Mouse (Mus musculus): ENCODE data around the gene 1700028P14Rik. TPM values are rescaled to one million over a fixed set of nuclear protein-coding genes. Genes with fewer than 3 reads are reported as not detected.
"Not testable (repeated sequence)": the region's sequence is repeated elsewhere in the genome, so short reads cannot be mapped to it uniquely, and the experiment has no call there.

1700028P14Rik gene
- polyA plus RNA-seq, 1 experiment = not detected

GRCm38 (mm10) chr19:23688421-23688946 is 35.9 kb upstream of the 1700028P14Rik start:
- Histone ChIP-seq H3K36me3 (ENCODE audit: control insufficient read depth, insufficient read depth) (no peaks in the 10 kb centered on the region), H3ac (ENCODE audit: control insufficient read depth, insufficient read length) (no peak overlapping the region), H3K27me3 (ENCODE audit: control insufficient read depth, insufficient read depth, insufficient read length) (no peaks in the 10 kb centered on the region), H3K4me3 (peak overlapping the region; percentile 64), H3K79me2 (ENCODE audit: control insufficient read depth, insufficient read depth) (peaks cover 54% of the 10 kb centered on the region), H3K4me2 (ENCODE audit: low read depth) (peak overlapping the region; percentile 78)
- TF ChIP-seq MYOD1 (IDR thresholded peaks at IDR 0.05; ENCODE audit: control insufficient read depth in 1 of 3, insufficient read length in 2 of 3, low read depth in 2 of 3) = no peak
- no peak for TF ChIP-seq CEBPB (IDR thresholded peaks at IDR 0.05; ENCODE audit: insufficient read depth, poor library complexity, severe bottlenecking)
- TF ChIP-seq POLR2AphosphoS2 (IDR thresholded peaks at IDR 0.05; ENCODE audit: insufficient read length, low read depth) = no peak
- no peak for TF ChIP-seq TCF3 (IDR thresholded peaks at IDR 0.05; ENCODE audit: insufficient read length, low read depth)

- TF ChIP-seq TCF12 (IDR thresholded peaks at IDR 0.05; ENCODE audit: insufficient read depth, poor library complexity, severe bottlenecking) = no peak
- TF ChIP-seq REST (IDR thresholded peaks at IDR 0.05; ENCODE audit: insufficient read depth, insufficient read length) = no peak
- peak in 1 of 3 experiments; percentile 12 for TF ChIP-seq MYOD1 (IDR thresholded peaks at IDR 0.05; ENCODE audit: control insufficient read depth in 1 of 3, insufficient read length in 2 of 3, low read depth in 2 of 3)
- TF ChIP-seq POLR2AphosphoS2 (IDR thresholded peaks at IDR 0.05; ENCODE audit: insufficient read length, low read depth) = peak; percentile 87
- no peak for TF ChIP-seq SRF (IDR thresholded peaks at IDR 0.05; ENCODE audit: control insufficient read depth, insufficient read length, low read depth)
- peak; percentile 89 for TF ChIP-seq POLR2A (IDR thresholded peaks at IDR 0.05; ENCODE audit: insufficient read length, low read depth)
- peak within 1 kb of the TSS; percentile 64 for H3K4me3 ChIP-seq
- peak within 1 kb of the TSS; percentile 94 for H3ac ChIP-seq (ENCODE audit: control insufficient read depth, insufficient read length)
- no peaks in the 10 kb centered on the region for H3K27me3 ChIP-seq (ENCODE audit: control insufficient read depth, insufficient read depth, insufficient read length)
- H3K79me2 ChIP-seq (ENCODE audit: control insufficient read depth, insufficient read depth) = peaks cover 44% of the 10 kb centered on the region
- no peaks in the 10 kb centered on the region for H3K36me3 ChIP-seq (ENCODE audit: control insufficient read depth, insufficient read depth)
- H3K4me2 ChIP-seq (ENCODE audit: low read depth) = peak within 1 kb of the TSS; percentile 78
Measured at GRCm38 (mm10) chr19:23687296-23688021, 34.8 kb upstream of the 1700028P14Rik start, which contains the start of gene Ptar1. TSS of gene Ptar1 (plus strand) at chr19:23687429.

- peak overlapping the region; percentile 76 for H3K4me2 ChIP-seq (ENCODE audit: low read depth)
- peaks cover 40% of the 10 kb centered on the region for H3K79me2 ChIP-seq (ENCODE audit: control insufficient read depth, insufficient read depth)
- peak overlapping the region; percentile 94 for H3ac ChIP-seq (ENCODE audit: control insufficient read depth, insufficient read length)
- no peaks in the 10 kb centered on the region for H3K27me3 ChIP-seq (ENCODE audit: control insufficient read depth, insufficient read depth, insufficient read length)
- peak overlapping the region; percentile 64 for H3K4me3 ChIP-seq
- no peak for TF ChIP-seq USF1 (IDR thresholded peaks at IDR 0.05; ENCODE audit: low read depth)
- TF ChIP-seq MYOD1 (IDR thresholded peaks at IDR 0.05; ENCODE audit: control insufficient read depth in 1 of 3, insufficient read length in 2 of 3, low read depth in 2 of 3) = no peak
- TF ChIP-seq E2F4 (IDR thresholded peaks at IDR 0.05; ENCODE audit: insufficient read depth) = no peak
- TF ChIP-seq MAX (IDR thresholded peaks at IDR 0.05; ENCODE audit: low read depth) = no peak
- no peak for TF ChIP-seq SRF (IDR thresholded peaks at IDR 0.05; ENCODE audit: control insufficient read depth, insufficient read length, low read depth)
- TF ChIP-seq POLR2AphosphoS2 (IDR thresholded peaks at IDR 0.05; ENCODE audit: insufficient read length, low read depth) = no peak
- TF ChIP-seq TCF3 (IDR thresholded peaks at IDR 0.05; ENCODE audit: insufficient read length, low read depth) = no peak
- H3K36me3 ChIP-seq (ENCODE audit: control insufficient read depth, insufficient read depth) = no peaks in the 10 kb centered on the region
Measured at GRCm38 (mm10) chr19:23686962-23687295, 34.3 kb upstream of the 1700028P14Rik start.

GRCm38 (mm10) chr19:23675656-23676055 is 23.0 kb upstream of the 1700028P14Rik start:
- H3ac ChIP-seq (ENCODE audit: control insufficient read depth, insufficient read length) = not testable (repeated sequence)

GRCm38 (mm10) chr19:23673021-23673420 is 20.4 kb upstream of the 1700028P14Rik start:
- TF ChIP-seq TCF3 (IDR thresholded peaks at IDR 0.05; ENCODE audit: insufficient read length, low read depth) (no peak), USF1 (IDR thresholded peaks at IDR 0.05; ENCODE audit: low read depth) (no peak), MAX (IDR thresholded peaks at IDR 0.05; ENCODE audit: low read depth) (no peak), MYOD1 (IDR thresholded peaks at IDR 0.05; ENCODE audit: control insufficient read depth in 1 of 3, insufficient read length in 2 of 3, low read depth in 2 of 3) (no peak)
- no peak overlapping the region for H3K4me3 ChIP-seq
- no peak overlapping the region for H3ac ChIP-seq (ENCODE audit: control insufficient read depth, insufficient read length)
- no peaks in the 10 kb centered on the region for H3K79me2 ChIP-seq (ENCODE audit: control insufficient read depth, insufficient read depth)
- H3K27me3 ChIP-seq (ENCODE audit: control insufficient read depth, insufficient read depth, insufficient read length) = no peaks in the 10 kb centered on the region
- H3K36me3 ChIP-seq (ENCODE audit: control insufficient read depth, insufficient read depth) = no peaks in the 10 kb centered on the region
- no peak overlapping the region for H3K4me2 ChIP-seq (ENCODE audit: low read depth)

More at GRCm38 (mm10) chr19:23675656-23676055, 23.0 kb upstream of the 1700028P14Rik start:
- H3K4me2 ChIP-seq (ENCODE audit: low read depth); H3K27me3 ChIP-seq (ENCODE audit: control insufficient read depth, insufficient read depth, insufficient read length); H3K36me3 ChIP-seq (ENCODE audit: control insufficient read depth, insufficient read depth); H3K4me3 ChIP-seq; H3K79me2 ChIP-seq (ENCODE audit: control insufficient read depth, insufficient read depth): not testable (repeated sequence)

GRCm38 (mm10) chr19:23668142-23668655 is 15.6 kb upstream of the 1700028P14Rik start:
- Histone ChIP-seq H3K27me3 (ENCODE audit: control insufficient read depth, insufficient read depth, insufficient read length) (no peaks in the 10 kb centered on the region), H3K4me3 (no peak overlapping the region), H3ac (ENCODE audit: control insufficient read depth, insufficient read length) (no peak overlapping the region), H3K79me2 (ENCODE audit: control insufficient read depth, insufficient read depth) (no peaks in the 10 kb centered on the region), H3K36me3 (ENCODE audit: control insufficient read depth, insufficient read depth) (no peaks in the 10 kb centered on the region), H3K4me2 (ENCODE audit: low read depth) (no peak overlapping the region)
- TF ChIP-seq SRF (IDR thresholded peaks at IDR 0.05; ENCODE audit: control insufficient read depth, insufficient read length, low read depth) = no peak
- TF ChIP-seq MAX (IDR thresholded peaks at IDR 0.05; ENCODE audit: low read depth) = no peak
- TF ChIP-seq POLR2A (IDR thresholded peaks at IDR 0.05; ENCODE audit: insufficient read length, low read depth) = no peak
- TF ChIP-seq MYOD1 (IDR thresholded peaks at IDR 0.05; ENCODE audit: control insufficient read depth in 1 of 3, insufficient read length in 2 of 3, low read depth in 2 of 3) = no peak
- no peak for TF ChIP-seq CEBPB (IDR thresholded peaks at IDR 0.05; ENCODE audit: insufficient read depth, poor library complexity, severe bottlenecking)
- TF ChIP-seq REST (IDR thresholded peaks at IDR 0.05; ENCODE audit: insufficient read depth, insufficient read length) = no peak
- no peak for TF ChIP-seq MYOG (IDR thresholded peaks at IDR 0.05; ENCODE audit: control insufficient read depth in 1 of 3, insufficient read depth in 1 of 3, insufficient read length in 2 of 3, low read depth in 2 of 3)
- TF ChIP-seq USF1 (IDR thresholded peaks at IDR 0.05; ENCODE audit: low read depth) = no peak
- no peak for TF ChIP-seq TCF12 (IDR thresholded peaks at IDR 0.05; ENCODE audit: insufficient read depth, poor library complexity, severe bottlenecking)
- no peak for TF ChIP-seq POLR2AphosphoS2 (IDR thresholded peaks at IDR 0.05; ENCODE audit: insufficient read length, low read depth)

All from myocyte (in vitro differentiated cells).